Mouse (Mus musculus): ENCODE results near the gene Caml. TPM values are rescaled to one million over a fixed set of nuclear protein-coding genes. Genes with fewer than 3 reads are reported as not detected.
"Not testable (repeated sequence)": the region's sequence is repeated elsewhere in the genome, so short reads cannot be mapped to it uniquely, and the experiment has no call there.

Caml gene
- total RNA-seq (2021): 10 to 100 TPM; 10.1 to 11.1 TPM
- long read RNA-seq, experiment 1, transcript Caml-201 (4 exons, 1,382 nt): major isoform, 10 of 12 reads
- long read RNA-seq, experiment 1, partial matches to known transcripts: 0 of 12 reads
- long read RNA-seq, experiment 1, other reads (novel, unspliced or antisense): 2 of 12 reads
- long read RNA-seq, experiment 2, transcript Caml-201 (4 exons, 1,382 nt): major isoform, 11 of 13 reads
- long read RNA-seq, experiment 2, partial matches to known transcripts: 0 of 13 reads
- long read RNA-seq, experiment 2, other reads (novel, unspliced or antisense): 1 of 13 reads

GRCm38 (mm10) chr13:55622649-55623541, at the start of gene Caml:
Gene Caml (plus strand): TSS chr13:55623005.
- DNase-seq: peak; percentile 85
- intact Hi-C loops (cut with DNase I; ENCODE audit: low total_unique reads): no loop called here

GRCm38 (mm10) chr13:55573432-55573831, 49.4 kb upstream of the Caml start, which contains the start of gene Tmed9:
Gene Tmed9 (plus strand): TSS chr13:55573732.
- intact Hi-C loops (cut with DNase I; ENCODE audit: low total_unique reads): no loop called here
- DNase-seq: no peak

GRCm38 (mm10) chr13:55574321-55574720, 48.5 kb upstream of the Caml start:
- intact Hi-C loops (cut with DNase I; ENCODE audit: low total_unique reads): no loop called here
- DNase-seq: no peak

DNA sequence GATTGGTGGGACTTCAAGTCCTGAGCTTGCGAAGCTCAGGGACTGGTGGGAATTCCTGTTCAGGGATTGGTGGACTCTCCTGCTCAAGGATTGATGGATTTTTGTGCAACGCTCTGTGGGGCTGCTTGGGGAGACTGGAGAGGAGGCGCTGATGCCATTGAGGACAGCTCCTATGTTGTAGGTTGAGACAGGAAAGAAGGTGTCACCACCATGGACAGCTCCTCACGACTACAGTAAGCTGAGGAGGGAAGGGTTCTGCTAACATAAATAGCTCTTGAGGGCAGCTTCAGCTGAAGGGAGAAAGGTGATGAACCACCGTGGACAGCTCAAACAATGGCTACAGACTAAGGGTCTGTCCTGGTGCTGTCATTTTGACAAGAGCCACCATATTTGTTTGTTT, 46.9 kb upstream of the Caml start:
- intact Hi-C loops (cut with DNase I; ENCODE audit: low total_unique reads): no loop called here
- DNase-seq: no peak

GRCm38 (mm10) chr13:55576872-55577271, 45.9 kb upstream of the Caml start:
- DNase-seq; intact Hi-C loops (cut with DNase I; ENCODE audit: low total_unique reads): not testable (repeated sequence)

- DNase-seq: no peak
- intact Hi-C loops (cut with DNase I; ENCODE audit: low total_unique reads): no loop called here
Observed at GRCm38 (mm10) chr13:55578086-55578485, 44.7 kb upstream of the Caml start.

DNA sequence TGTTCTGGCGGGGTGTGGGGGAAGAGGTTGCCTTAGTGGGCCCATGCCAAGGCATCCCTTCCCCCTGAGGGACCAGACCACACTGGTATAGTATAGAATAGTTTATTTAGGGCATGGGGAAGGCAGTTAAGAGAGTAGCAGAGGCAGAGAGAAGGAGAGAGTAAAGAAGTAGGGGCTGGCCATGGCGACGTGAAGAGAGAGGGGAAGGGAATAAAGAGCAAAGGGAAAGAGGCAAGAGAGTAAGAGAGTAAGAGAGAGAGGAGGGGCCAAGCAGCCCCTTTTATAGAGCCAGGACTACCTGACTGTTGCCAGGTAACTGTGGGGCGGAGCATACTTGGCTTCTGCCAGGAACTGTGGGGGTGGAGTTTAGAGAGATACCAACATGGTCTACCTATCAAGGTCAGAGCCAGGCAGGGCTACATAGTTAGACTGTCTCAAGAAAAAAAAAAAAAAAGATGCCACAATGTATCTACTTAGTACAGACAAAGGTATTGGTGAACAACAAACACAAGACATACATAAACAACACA, 30.8 kb upstream of the Caml start:
- intact Hi-C loops (cut with DNase I; ENCODE audit: low total_unique reads): no loop called here
- DNase-seq: no peak

DNA sequence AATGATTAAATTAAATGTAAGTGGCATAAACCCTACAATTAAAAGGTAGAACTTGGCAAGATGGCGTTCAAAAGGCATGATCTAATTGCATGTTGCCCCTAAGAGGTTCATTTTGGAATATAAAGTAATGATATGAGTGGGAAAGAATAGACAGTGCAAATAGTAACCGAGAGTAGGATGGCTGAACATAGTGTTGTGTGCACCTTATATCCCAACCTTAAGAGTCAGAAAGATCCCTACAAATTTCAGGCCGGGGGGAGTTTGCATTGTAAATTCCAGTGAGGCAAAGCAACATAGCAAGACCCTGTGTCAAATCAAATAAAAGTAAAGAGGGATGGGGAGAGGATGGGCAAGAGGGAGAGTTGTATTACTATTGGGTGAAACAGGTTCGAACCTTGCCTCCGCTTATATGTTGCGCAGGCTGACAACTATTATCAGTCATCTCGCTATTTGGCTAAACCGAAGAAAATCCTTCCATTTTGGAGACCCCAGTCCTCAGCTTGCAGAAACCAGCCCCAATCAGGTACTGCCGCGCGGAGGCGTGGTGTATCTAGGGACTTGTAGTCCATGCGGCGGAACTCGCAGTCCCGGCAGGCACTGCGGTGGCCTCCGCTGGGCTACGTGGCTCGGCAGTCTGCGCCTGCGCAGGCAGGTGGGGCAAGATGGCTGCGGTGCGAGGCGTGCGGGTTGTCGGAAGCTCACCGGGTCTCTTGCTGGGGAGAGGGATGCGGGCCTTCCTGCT, 30.1 kb upstream of the Caml start:
- intact Hi-C loops (cut with DNase I; ENCODE audit: low total_unique reads): no loop called here

GRCm38 (mm10) chr13:55593254-55593747, 29.5 kb upstream of the Caml start:
- no peak for DNase-seq
- intact Hi-C loops (cut with DNase I; ENCODE audit: low total_unique reads): no loop called here

More for the DNA sequence above, 30.1 kb upstream of the Caml start:
- peak; percentile 97 for DNase-seq

DNA sequence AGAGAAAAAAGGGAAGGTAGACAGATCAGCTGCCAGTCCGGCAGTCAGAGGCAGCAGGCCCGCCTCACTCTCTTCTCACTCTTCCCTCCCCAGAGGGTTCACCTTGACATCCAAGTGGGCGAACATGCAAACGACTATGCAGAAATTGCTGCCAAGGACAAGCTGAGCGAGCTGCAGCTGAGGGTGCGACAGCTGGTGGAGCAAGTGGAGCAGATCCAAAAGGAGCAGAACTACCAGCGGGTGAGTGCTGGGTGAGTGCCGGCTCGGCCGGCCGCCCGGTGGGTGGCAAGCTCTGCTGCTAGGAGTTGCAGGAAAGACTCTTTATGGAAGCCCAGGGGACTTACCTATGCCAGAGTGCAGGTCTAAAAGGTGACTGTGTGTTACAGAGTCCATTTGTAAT, 27.4 kb upstream of the Caml start:
- DNase-seq: peak; percentile 81
- intact Hi-C loops (cut with DNase I; ENCODE audit: low total_unique reads): no loop called here

DNA sequence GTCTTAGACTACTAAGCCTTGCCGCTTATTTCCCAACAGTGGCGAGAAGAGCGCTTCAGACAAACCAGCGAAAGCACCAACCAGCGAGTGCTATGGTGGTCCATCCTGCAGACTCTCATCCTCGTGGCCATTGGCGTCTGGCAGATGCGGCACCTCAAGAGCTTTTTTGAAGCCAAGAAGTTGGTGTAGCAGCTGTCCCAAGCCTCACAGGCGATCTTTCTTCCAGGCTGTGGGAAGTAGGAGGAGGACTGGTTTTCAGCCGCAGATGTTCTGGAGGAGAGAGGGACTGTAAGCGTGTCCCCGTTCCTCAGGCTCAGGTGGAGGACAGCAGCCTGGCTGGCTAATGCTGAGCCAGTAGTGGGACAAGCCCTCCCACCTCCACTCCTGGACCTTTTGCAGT, 26.0 kb upstream of the Caml start:
- no peak for DNase-seq
- intact Hi-C loops (cut with DNase I; ENCODE audit: low total_unique reads): no loop called here

DNA sequence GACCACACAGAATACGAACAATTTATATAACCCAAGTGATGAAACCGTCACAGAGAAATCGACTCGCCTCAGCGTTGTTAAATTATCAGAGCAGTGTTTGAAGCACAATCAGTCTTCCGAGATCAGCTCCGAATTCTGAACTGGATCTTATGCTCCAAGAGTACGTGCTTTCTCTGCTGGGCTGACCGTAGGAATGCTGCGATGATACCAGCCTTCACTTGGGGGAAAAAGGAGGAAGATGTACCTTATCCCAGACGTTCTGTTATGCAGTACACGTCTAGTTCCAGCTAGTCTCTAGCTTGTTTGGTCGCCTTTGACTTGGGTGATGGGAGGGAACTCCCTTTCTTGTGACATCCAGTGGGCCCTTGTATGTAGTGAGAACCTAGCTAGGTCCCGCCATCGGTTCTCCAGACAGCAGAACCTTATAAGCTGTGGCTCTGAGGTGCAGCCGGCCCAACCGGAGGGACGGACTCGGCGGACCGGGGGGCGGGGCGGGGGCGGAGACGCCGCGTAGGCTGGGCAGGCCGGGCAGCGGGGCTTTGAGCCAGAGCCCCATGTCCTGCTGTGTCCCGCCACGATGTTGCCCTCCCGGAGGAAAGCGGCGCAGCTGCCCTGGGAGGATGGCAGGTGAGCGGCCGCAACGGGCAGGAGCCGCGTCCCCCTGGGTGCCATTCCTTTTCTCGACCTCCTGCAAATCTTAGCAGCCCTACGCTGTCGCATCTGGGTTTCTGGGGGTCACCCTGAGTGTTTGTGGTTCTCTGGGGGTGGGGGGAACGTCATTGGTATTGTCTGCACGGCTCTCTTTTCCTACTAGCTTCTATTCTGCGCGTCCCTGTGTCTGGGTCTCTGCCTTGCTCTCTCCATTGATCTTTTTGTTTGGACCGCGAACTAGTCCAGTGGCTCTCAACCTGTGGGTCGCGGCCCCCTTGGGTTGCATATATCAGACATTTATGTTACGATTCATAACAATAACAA, 23.0 kb upstream of the Caml start, which contains the start of gene B4galt7:
Gene B4galt7 (plus strand): TSS at position 331 of the 975 bp plus-strand sequence.
- intact Hi-C loops (cut with DNase I; ENCODE audit: low total_unique reads): loop anchor here (5.0 to 10.0 kb wide), 2 partner anchors 42 to 125 kb away; partner anchors contain the start of gene Pcbd2
- DNase-seq: peak; percentile 89

DNA sequence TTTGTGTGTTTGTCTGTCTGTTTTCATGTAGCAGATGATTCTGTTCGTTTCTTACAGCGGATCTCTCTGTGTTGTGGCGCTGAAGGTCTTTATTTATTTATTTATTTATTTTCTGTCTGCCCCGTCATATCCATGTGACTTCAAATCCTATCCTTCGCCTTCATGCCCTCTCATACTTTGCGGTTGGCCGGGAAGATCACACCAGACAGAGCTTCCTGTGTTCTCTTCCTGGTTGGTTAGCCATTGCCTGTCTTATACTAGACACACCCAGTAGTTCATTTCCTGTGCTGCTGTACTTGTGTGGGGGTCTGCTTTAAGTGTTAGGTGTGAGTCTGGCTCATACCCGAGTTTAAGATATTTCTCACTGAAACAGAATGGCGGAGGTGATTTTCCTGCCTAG, 22.1 kb upstream of the Caml start:
- DNase-seq: no peak
- intact Hi-C loops (cut with DNase I; ENCODE audit: low total_unique reads): loop anchor here (5.0 to 10.0 kb wide), 2 partner anchors 42 to 124 kb away; partner anchors contain the start of gene Pcbd2

DNA sequence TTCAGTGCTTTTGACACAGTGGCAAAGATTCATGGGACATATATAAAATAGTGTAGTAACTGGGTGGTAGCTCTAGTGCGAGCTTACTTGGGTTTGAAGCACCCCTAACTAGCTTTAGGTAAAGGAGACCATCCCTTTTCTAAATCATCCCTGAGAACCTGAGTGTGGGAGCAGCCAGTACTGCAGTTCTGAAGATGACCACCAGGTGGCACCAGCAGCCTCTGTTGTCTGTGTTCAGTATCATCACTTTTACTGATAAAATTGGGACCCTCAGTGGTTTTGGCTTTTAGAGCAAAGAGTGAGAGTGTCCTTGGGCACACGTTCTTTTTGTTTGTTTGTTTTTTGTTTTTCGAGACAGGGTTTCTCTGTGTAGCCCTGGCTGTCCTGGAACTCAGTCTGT, 21.2 kb upstream of the Caml start:
- intact Hi-C loops (cut with DNase I; ENCODE audit: low total_unique reads): loop anchor here (5.0 to 10.0 kb wide), 2 partner anchors 41 to 123 kb away; partner anchors contain the start of gene Pcbd2
- peak; percentile 79 for DNase-seq

DNA sequence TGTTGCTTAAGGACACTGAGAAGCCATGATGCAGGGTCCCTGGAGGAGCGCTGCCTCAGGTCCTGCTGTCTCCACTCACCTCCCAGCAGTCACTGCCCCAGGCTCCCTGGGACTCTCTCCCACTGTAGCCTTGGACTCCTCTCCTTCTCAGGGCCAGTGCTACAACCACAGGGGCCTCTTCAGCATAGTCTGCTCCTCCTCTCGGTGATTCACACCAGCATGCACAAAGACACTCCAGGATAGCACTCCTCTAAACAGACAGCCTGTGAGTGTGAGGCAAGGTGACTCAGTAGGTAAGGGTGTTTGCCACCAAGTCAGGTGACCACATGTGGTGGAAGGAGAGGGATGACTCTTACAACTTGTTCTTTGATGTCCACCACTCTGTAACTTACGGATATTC, 18.2 kb upstream of the Caml start:
- no peak for DNase-seq
- intact Hi-C loops (cut with DNase I; ENCODE audit: low total_unique reads): loop anchor here (5.0 to 10.0 kb wide), 2 partner anchors 38 to 120 kb away; partner anchors contain the start of gene Pcbd2

DNA sequence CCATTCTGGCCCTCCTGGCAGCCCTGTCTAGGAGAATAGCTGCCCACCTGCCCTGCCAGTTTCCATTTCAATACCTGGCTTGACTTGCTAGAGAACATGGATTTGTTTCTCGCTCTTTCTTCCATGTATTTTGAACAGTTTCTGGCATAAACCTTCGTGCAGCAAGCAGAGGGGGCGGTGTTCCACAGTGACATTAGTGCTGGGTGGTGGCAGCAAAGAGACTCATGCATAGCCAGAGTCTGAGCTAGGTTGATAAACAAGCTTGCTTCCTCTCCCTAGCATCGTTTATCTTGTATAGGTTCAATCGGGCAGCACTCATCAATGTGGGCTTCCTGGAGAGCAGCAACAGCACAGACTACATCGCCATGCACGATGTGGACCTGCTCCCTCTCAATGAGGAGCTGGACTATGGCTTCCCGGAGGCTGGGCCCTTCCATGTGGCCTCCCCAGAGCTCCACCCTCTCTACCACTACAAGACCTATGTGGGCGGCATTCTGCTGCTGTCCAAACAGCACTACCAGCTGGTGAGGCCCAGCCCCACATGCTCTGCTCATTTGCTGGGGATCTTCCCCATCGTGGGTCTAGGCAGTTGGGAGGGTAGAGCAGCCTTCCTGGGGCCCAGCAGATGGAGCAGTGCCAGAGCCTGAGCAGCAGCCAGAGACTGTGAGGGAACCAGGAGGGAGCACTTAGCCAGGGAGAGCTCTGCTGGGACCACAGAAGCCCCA, 15.7 kb upstream of the Caml start:
- intact Hi-C loops (cut with DNase I; ENCODE audit: low total_unique reads): loop anchor here (10.0 kb wide), 1 partner anchor 118 kb away; the partner anchor contains the start of gene Pcbd2

GRCm38 (mm10) chr13:55607624-55608006, 15.2 kb upstream of the Caml start:
- no peak for DNase-seq
- intact Hi-C loops (cut with DNase I; ENCODE audit: low total_unique reads): loop anchor here (10.0 kb wide), 1 partner anchor 117 kb away; the partner anchor contains the start of gene Pcbd2

More for the DNA sequence above, 15.7 kb upstream of the Caml start:
- DNase-seq: no peak
